Mouse (Mus musculus) MEL (cell line): Measurements from ENCODE around the gene Nfkbil1. TPM values are rescaled to one million over a fixed set of nuclear protein-coding genes. Genes with fewer than 3 reads are reported as not detected.

Experiments used
- DNase-seq: peaks from one replicate; pipeline ENCODE4 v3.0.0; 2011; ENCODE audit warnings: low read depth, low spot score
- H3K27ac ChIP-seq: 2 replicates; pipeline ENCODE4 v1.5.1; 2012; ENCODE audit warnings: low read depth, mild to moderate bottlenecking, control low read depth, low read length, moderate library complexity; ENCODE audit not compliant: control insufficient read depth
- H3K27me3 ChIP-seq, 2 experiments: fragments of 150-350 bp in 1 of 2; sonication (generic) in 1 of 2; 2 replicates each; pipeline ENCODE4 v1.6.1; 2012; ENCODE audit warnings: low read length in 2 of 2, mild to moderate bottlenecking in 2 of 2, improper control_type of control experiment in 1 of 2, moderate library complexity in 1 of 2; ENCODE audit not compliant: insufficient read depth in 2 of 2, control insufficient read depth in 1 of 2
- H3K36me3 ChIP-seq, 2 experiments: 2 replicates each; pipeline ENCODE4 v1.6.1; 2012 to 2014; ENCODE audit warnings: low read length in 2 of 2, improper control_type of control experiment in 1 of 2, inconsistent platforms in 1 of 2, mild to moderate bottlenecking in 1 of 2; ENCODE audit not compliant: insufficient read depth in 2 of 2, control insufficient read depth in 1 of 2
- H3K4me1 ChIP-seq, 2 experiments: fragments of 150-350 bp in 1 of 2; sonication (generic) in 1 of 2; 2 replicates each; pipeline ENCODE4 v1.6.1; 2012; ENCODE audit warnings: low read length in 2 of 2, improper control_type of control experiment in 1 of 2, mild to moderate bottlenecking in 1 of 2; ENCODE audit not compliant: insufficient read depth in 2 of 2, control insufficient read depth in 1 of 2
- H3K4me3 ChIP-seq, 2 experiments: fragments of 150-350 bp in 1 of 2; sonication (generic) in 1 of 2; 2 replicates each; pipeline ENCODE4 v1.5.1; 2012; ENCODE audit warnings: low read depth in 2 of 2, low read length in 2 of 2, mild to moderate bottlenecking in 2 of 2, moderate library complexity in 2 of 2, control low read depth in 1 of 2, improper control_type of control experiment in 1 of 2; ENCODE audit not compliant: control insufficient read depth in 1 of 2, insufficient read depth in 1 of 2
- H3K79me2 ChIP-seq: 2 replicates; pipeline ENCODE4 v1.6.1; 2012; ENCODE audit warnings: mild to moderate bottlenecking, low read length, moderate library complexity; ENCODE audit not compliant: control insufficient read depth, poor library complexity, insufficient read depth
- H3K9ac ChIP-seq: 2 replicates; pipeline ENCODE4 v1.6.1; 2012; ENCODE audit warnings: low read depth, mild to moderate bottlenecking, control low read depth, low read length, moderate library complexity; ENCODE audit not compliant: control insufficient read depth, poor library complexity, severe bottlenecking
- H3K9me3 ChIP-seq: fragments of 150-350 bp; sonication (generic); replicated peaks from 2 replicates; pipeline ENCODE4 v1.6.1; 2012; ENCODE audit warnings: mild to moderate bottlenecking, low read length, improper control_type of control experiment, moderate library complexity; ENCODE audit not compliant: insufficient read depth
- BHLHE40 ChIP-seq: IDR thresholded peaks from 2 replicates; pipeline ENCODE4 v1.6.1; 2012; ENCODE audit warnings: low read depth, mild to moderate bottlenecking, inconsistent platforms, low read length, improper control_type of control experiment, borderline replicate concordance
- CHD1 ChIP-seq: IDR thresholded peaks from 2 replicates; pipeline ENCODE4 v1.6.1; 2012; ENCODE audit warnings: low read depth, mild to moderate bottlenecking, inconsistent platforms, low read length, improper control_type of control experiment
- CHD2 ChIP-seq: IDR thresholded peaks from 2 replicates; pipeline ENCODE4 v1.6.1; 2011; ENCODE audit warnings: low read length, improper control_type of control experiment
- CTCF ChIP-seq, 3 experiments: IDR thresholded peaks in 2 of 3; conservative IDR thresholded peaks in 1 of 3; 2 replicates each; pipeline ENCODE4 v1.5.1; 2011 to 2012; ENCODE audit warnings: low read length in 3 of 3, low read depth in 2 of 3, mild to moderate bottlenecking in 2 of 3, improper control_type of control experiment in 1 of 3, inconsistent platforms in 1 of 3, mixed read lengths in 1 of 3, moderate library complexity in 1 of 3; ENCODE audit not compliant: control insufficient read depth in 1 of 3, insufficient read depth in 1 of 3, poor library complexity in 1 of 3, severe bottlenecking in 1 of 3
- E2F4 ChIP-seq: IDR thresholded peaks from 2 replicates; pipeline ENCODE4 v1.6.1; 2011; ENCODE audit warnings: low read depth, low read length, improper control_type of control experiment, borderline replicate concordance
- ELF1 ChIP-seq: IDR thresholded peaks from 2 replicates; pipeline ENCODE4 v1.6.1; 2014; ENCODE audit warnings: low read depth, mild to moderate bottlenecking, inconsistent platforms, low read length, improper control_type of control experiment, moderate library complexity
- EP300 ChIP-seq, 2 experiments: IDR thresholded peaks; 2 replicates each; pipeline ENCODE4 v1.6.1; 2011; ENCODE audit warnings: improper control_type of control experiment in 2 of 2, low read length in 2 of 2, low read depth in 1 of 2, mild to moderate bottlenecking in 1 of 2
- ETS1 ChIP-seq: IDR thresholded peaks from 2 replicates; pipeline ENCODE4 v1.6.1; 2012; ENCODE audit warnings: low read depth, mild to moderate bottlenecking, inconsistent platforms, low read length, improper control_type of control experiment, moderate library complexity
- GABPA ChIP-seq: IDR thresholded peaks from 2 replicates; pipeline ENCODE4 v1.6.1; 2012; ENCODE audit warnings: low read depth, mild to moderate bottlenecking, inconsistent platforms, low read length, improper control_type of control experiment, moderate library complexity
- GATA1 ChIP-seq: IDR thresholded peaks from 2 replicates; pipeline ENCODE4 v1.6.1; 2011; ENCODE audit warnings: low read depth, low read length, improper control_type of control experiment
- HCFC1 ChIP-seq: IDR thresholded peaks from 2 replicates; pipeline ENCODE4 v1.6.1; 2012; ENCODE audit warnings: low read depth, mild to moderate bottlenecking, inconsistent platforms, low read length, improper control_type of control experiment, moderate library complexity
- JUND ChIP-seq: IDR thresholded peaks from 2 replicates; pipeline ENCODE4 v1.6.1; 2011; ENCODE audit warnings: low read depth, mild to moderate bottlenecking, improper control_type of control experiment, low read length
- KAT2A ChIP-seq: conservative IDR thresholded peaks from 2 replicates; pipeline ENCODE4 v1.6.1; 2012; ENCODE audit warnings: low read depth, low read length, improper control_type of control experiment, inconsistent platforms
- MAFK ChIP-seq: IDR thresholded peaks from 2 replicates; pipeline ENCODE4 v1.6.1; 2011; ENCODE audit warnings: low read depth, mild to moderate bottlenecking, low read length, improper control_type of control experiment, borderline replicate concordance
- MAX ChIP-seq: IDR thresholded peaks from 2 replicates; pipeline ENCODE4 v1.6.1; 2011; ENCODE audit warnings: low read length, improper control_type of control experiment
- MAZ ChIP-seq: IDR thresholded peaks from 2 replicates; pipeline ENCODE4 v1.6.1; 2012; ENCODE audit warnings: low read depth, mild to moderate bottlenecking, inconsistent platforms, low read length, improper control_type of control experiment
- MEF2A ChIP-seq: IDR thresholded peaks from 2 replicates; pipeline ENCODE4 v1.6.1; 2014; ENCODE audit warnings: low read depth, mild to moderate bottlenecking, inconsistent platforms, low read length, improper control_type of control experiment; ENCODE audit not compliant: poor library complexity, insufficient replicate concordance, severe bottlenecking; ENCODE audit errors: extremely low read depth
- MYB ChIP-seq: IDR thresholded peaks from 2 replicates; pipeline ENCODE4 v1.6.1; 2011; ENCODE audit warnings: mild to moderate bottlenecking, low read depth, low read length, improper control_type of control experiment
- MYC ChIP-seq: IDR thresholded peaks from 2 replicates; pipeline ENCODE4 v1.6.1; 2011; ENCODE audit warnings: low read depth, mild to moderate bottlenecking, low read length, improper control_type of control experiment, moderate library complexity
- NELFE ChIP-seq: IDR thresholded peaks from 2 replicates; pipeline ENCODE4 v1.6.1; 2011; ENCODE audit warnings: low read depth, low read length, improper control_type of control experiment
- NRF1 ChIP-seq: IDR thresholded peaks from 2 replicates; pipeline ENCODE4 v1.6.1; 2014; ENCODE audit warnings: low read depth, mild to moderate bottlenecking, inconsistent platforms, low read length, improper control_type of control experiment, moderate library complexity; ENCODE audit not compliant: poor library complexity, insufficient read depth, severe bottlenecking
- POLR2A ChIP-seq, 2 experiments: IDR thresholded peaks; 2 replicates each; pipeline ENCODE4 v1.6.1; 2011 to 2012; ENCODE audit warnings: low read length in 2 of 2, mild to moderate bottlenecking in 2 of 2, control low read depth in 1 of 2, improper control_type of control experiment in 1 of 2, low read depth in 1 of 2, moderate library complexity in 1 of 2; ENCODE audit not compliant: control insufficient read depth in 1 of 2, insufficient read depth in 1 of 2, poor library complexity in 1 of 2
- POLR2AphosphoS2 ChIP-seq: IDR thresholded peaks from 2 replicates; pipeline ENCODE4 v1.6.1; 2011; ENCODE audit warnings: low read length, improper control_type of control experiment
- POLR2AphosphoS5 ChIP-seq: IDR thresholded peaks from 2 replicates; pipeline ENCODE4 v1.6.1; 2012; ENCODE audit warnings: low read depth, borderline replicate concordance, mild to moderate bottlenecking, inconsistent platforms, low read length, moderate library complexity, mixed read lengths
- RAD21 ChIP-seq: IDR thresholded peaks from 2 replicates; pipeline ENCODE4 v1.6.1; 2011; ENCODE audit warnings: mild to moderate bottlenecking, low read depth, low read length, improper control_type of control experiment
- SIN3A ChIP-seq: IDR thresholded peaks from 2 replicates; pipeline ENCODE4 v1.6.1; 2012; ENCODE audit warnings: low read length, improper control_type of control experiment, inconsistent platforms
- SMC3 ChIP-seq: IDR thresholded peaks from 2 replicates; pipeline ENCODE4 v1.6.1; 2011; ENCODE audit warnings: low read depth, low read length, improper control_type of control experiment
- TAL1 ChIP-seq: IDR thresholded peaks from 2 replicates; pipeline ENCODE4 v1.6.1; 2012; ENCODE audit warnings: mild to moderate bottlenecking, inconsistent platforms, low read length, moderate library complexity, mixed read lengths
- TBP ChIP-seq: IDR thresholded peaks from 2 replicates; pipeline ENCODE4 v1.8.0; 2011; ENCODE audit warnings: low read depth, low read length, improper control_type of control experiment
- TCF12 ChIP-seq: IDR thresholded peaks from 2 replicates; pipeline ENCODE4 v1.6.1; 2014; ENCODE audit warnings: low read depth, mild to moderate bottlenecking, inconsistent platforms, low read length, improper control_type of control experiment, moderate library complexity
- UBTF ChIP-seq: IDR thresholded peaks from 2 replicates; pipeline ENCODE4 v1.6.1; 2012; ENCODE audit warnings: low read depth, mild to moderate bottlenecking, inconsistent platforms, low read length, improper control_type of control experiment, moderate library complexity, borderline replicate concordance; ENCODE audit not compliant: insufficient read depth
- USF1 ChIP-seq: IDR thresholded peaks from 2 replicates; pipeline ENCODE4 v1.6.1; 2014; ENCODE audit warnings: low read depth, mild to moderate bottlenecking, inconsistent platforms, low read length, improper control_type of control experiment, moderate library complexity
- USF2 ChIP-seq, 2 experiments: IDR thresholded peaks; 2 replicates each; pipeline ENCODE4 v1.6.1; 2011 to 2012; ENCODE audit warnings: improper control_type of control experiment in 2 of 2, low read length in 2 of 2, borderline replicate concordance in 1 of 2, inconsistent platforms in 1 of 2, low read depth in 1 of 2, mild to moderate bottlenecking in 1 of 2; ENCODE audit not compliant: insufficient read depth in 1 of 2
- ZC3H11A ChIP-seq: IDR thresholded peaks from 2 replicates; pipeline ENCODE4 v1.6.1; 2012; ENCODE audit warnings: low read depth, mild to moderate bottlenecking, inconsistent platforms, low read length, improper control_type of control experiment
- polyA plus RNA-seq, 2 experiments: library from polyadenylated mRNA; stranded (reverse) in 1 of 2; unstranded in 1 of 2; fragments of >175 nt in 1 of 2; fragments of >200 nt in 1 of 2; gene quantifications; 2 replicates each; pipeline versions ENCODE4 v1.2.1 to v1.2.4; 2012; ENCODE audit warnings: low replicate concordance in 2 of 2, low read depth in 1 of 2; ENCODE audit not compliant: insufficient read length in 2 of 2, insufficient read depth in 1 of 2, missing spikeins in 1 of 2
- total RNA-seq: library from RNA; depleted of rRNA; stranded (reverse); fragments of 300-350 nt; gene quantifications from 2 replicates; pipeline ENCODE4 v1.2.3, GENCODE M21; 2012

Gene Nfkbil1
- total and polyA plus RNA-seq, 3 experiments = 10.3 to 26.0 TPM; not detected in 1

- Histone ChIP-seq H3K27ac (peak overlapping the region; percentile 93), H3K4me1 (peaks cover 15 to 43% of the 10 kb centered on the region in 2 experiments), H3K27me3 (no peaks in the 10 kb centered on the region), H3K79me2 (no peaks in the 10 kb centered on the region), H3K4me3 (peak overlapping the region; percentile 79 to 86), H3K36me3 (peaks cover 0 to 33% of the 10 kb centered on the region in 2 experiments; a peak in 2 of 4 replicates), H3K9me3 (no peaks in the 10 kb centered on the region), H3K9ac (peak overlapping the region; percentile 79)
- DNase-seq = peak; percentile 95
- TF ChIP-seq ZC3H11A = no peak
- TF ChIP-seq USF1 = peak; percentile 70
- no peak for TF ChIP-seq UBTF
- peak in 1 of 2 experiments; percentile 38; a peak in 3 of 4 replicates for TF ChIP-seq EP300 (IDR thresholded peaks at IDR 0.05; ENCODE audit: low read depth in 1 of 2, low read length in 2 of 2)
- TF ChIP-seq GATA1 = 0 out of 2 replicates have a peak, but pooled peaks have one; percentile 2
- TF ChIP-seq POLR2AphosphoS5 = no peak
- TF ChIP-seq SIN3A = peak; percentile 81; the same call in 1 of the 2 replicates
- no peak for TF ChIP-seq NRF1
- 0 out of 2 replicates have a peak, but pooled peaks have one; percentile 37 for TF ChIP-seq MAFK
- TF ChIP-seq CTCF (IDR thresholded peaks at IDR 0.05 in 2 of 3, conservative IDR thresholded peaks at IDR 0.05 in 1 of 3; ENCODE audit: control insufficient read depth in 1 of 3, insufficient read depth in 1 of 3, low read depth in 2 of 3, low read length in 3 of 3, poor library complexity in 1 of 3, severe bottlenecking in 1 of 3) = no peak
- TF ChIP-seq MYB = peak; percentile 67; the same call in 1 of the 2 replicates
- TF ChIP-seq GABPA = no peak
- peak in 1 of 2 experiments; percentile 65; a peak in 1 of 4 replicates for TF ChIP-seq POLR2A (IDR thresholded peaks at IDR 0.05; ENCODE audit: control insufficient read depth in 1 of 2, insufficient read depth in 1 of 2, low read depth in 1 of 2, low read length in 2 of 2, poor library complexity in 1 of 2)
- 0 out of 2 replicates have a peak, but pooled peaks have one; percentile 37 for TF ChIP-seq TCF12
- peak; percentile 88 for TF ChIP-seq MYC
- TF ChIP-seq RAD21 = no peak
- TF ChIP-seq KAT2A = no peak
- peak; percentile 47; the same call in 1 of the 2 replicates for TF ChIP-seq HCFC1
- TF ChIP-seq MAZ = no peak
- no peak for TF ChIP-seq USF2 (IDR thresholded peaks at IDR 0.05; ENCODE audit: borderline replicate concordance in 1 of 2, insufficient read depth in 1 of 2, low read depth in 1 of 2, low read length in 2 of 2)
- TF ChIP-seq NELFE = peak; percentile 47; the same call in 1 of the 2 replicates
- TF ChIP-seq TBP = peak; percentile 83
- TF ChIP-seq POLR2AphosphoS2 = no peak
- TF ChIP-seq CHD2 = no peak
- no peak for TF ChIP-seq E2F4
- peak; percentile 73; the same call in 1 of the 2 replicates for TF ChIP-seq MAX
- TF ChIP-seq TAL1 = peak; percentile 24; the same call in 1 of the 2 replicates
- TF ChIP-seq MEF2A = no peak
- TF ChIP-seq ETS1 = peak; percentile 61; the same call in 1 of the 2 replicates
- TF ChIP-seq SMC3 = 0 out of 2 replicates have a peak, but pooled peaks have one; percentile 12
- TF ChIP-seq BHLHE40 = peak; percentile 75; the same call in 1 of the 2 replicates
- TF ChIP-seq JUND = no peak
- TF ChIP-seq CHD1 = no peak
- peak; percentile 76 for TF ChIP-seq ELF1
Observed at GRCm38 (mm10) chr17:35185639-35186611, 49.7 kb downstream of the Nfkbil1 start.
